Mouse (Mus musculus) limb, embryonic 14.5 days (tissue): ENCODE data around the gene Ell. TPM values are rescaled to one million over a fixed set of nuclear protein-coding genes. Genes with fewer than 3 reads are reported as not detected.
A peak's percentile ranks its signal among the peaks of the same experiment; 100 is the strongest.

Source experiments
- ATAC-seq: fragments of 200-750 bp; cut with Nextera tagmentation; 2 replicates; pipeline ENCODE4 v1.8.0; 2017; ENCODE audit warnings: low read depth, moderate number of reproducible peaks, moderate TSS enrichment; ENCODE audit not compliant: low FRiP score
- DNase-seq: peaks from one replicate; pipeline ENCODE4 v3.0.0-alpha.2; 2015; ENCODE audit warnings: low spot score
- H3K27ac ChIP-seq: fragments of 300-500 bp; sonication (generic); replicated peaks from 2 replicates; pipeline ENCODE4 v1.5.1; 2014; ENCODE audit warnings: low read depth, mild to moderate bottlenecking, low read length, moderate library complexity, mixed read lengths
- H3K27me3 ChIP-seq: fragments of 300-500 bp; sonication (generic); 2 replicates; pipeline ENCODE4 v1.6.1; 2014; ENCODE audit warnings: low read length, mixed read lengths; ENCODE audit not compliant: control insufficient read depth, insufficient read depth
- H3K36me3 ChIP-seq: fragments of 300-500 bp; sonication (generic); 2 replicates; pipeline ENCODE4 v1.6.1; 2014; ENCODE audit warnings: mild to moderate bottlenecking, low read length, moderate library complexity, mixed read lengths; ENCODE audit not compliant: control insufficient read depth, insufficient read depth
- H3K4me1 ChIP-seq: fragments of 300-500 bp; sonication (generic); 2 replicates; pipeline ENCODE4 v1.6.1; 2014; ENCODE audit warnings: antibody characterized with exemption, low read length, mixed read lengths; ENCODE audit not compliant: control insufficient read depth, insufficient read depth
- H3K4me2 ChIP-seq: fragments of 300-500 bp; sonication (generic); replicated peaks from 2 replicates; pipeline ENCODE4 v1.6.1; 2014; ENCODE audit warnings: low read depth, mild to moderate bottlenecking, low read length, moderate library complexity; ENCODE audit not compliant: severe bottlenecking
- H3K4me3 ChIP-seq: fragments of 300-500 bp; sonication (generic); replicated peaks from 2 replicates; pipeline ENCODE4 v1.5.1; 2014; ENCODE audit warnings: low read length
- H3K9ac ChIP-seq: fragments of 300-500 bp; sonication (generic); 2 replicates; pipeline ENCODE4 v1.6.1; 2014; ENCODE audit warnings: mild to moderate bottlenecking, low read depth, low read length, moderate library complexity; ENCODE audit not compliant: severe bottlenecking
- H3K9me3 ChIP-seq: fragments of 300-500 bp; sonication (generic); 2 replicates; pipeline ENCODE4 v1.6.1; 2016; ENCODE audit warnings: low read length; ENCODE audit not compliant: control insufficient read depth
- POLR2A ChIP-seq: fragments of 200-500 bp; IDR thresholded peaks from 2 replicates; pipeline ENCODE4 v1.8.0; 2012; ENCODE audit warnings: inconsistent platforms, mild to moderate bottlenecking, moderate library complexity, borderline replicate concordance; ENCODE audit not compliant: insufficient read depth, insufficient read length; ENCODE audit errors: extremely low read depth
- WGBS: fragments of 180-500 bp; shearing (Covaris S2); extraction: QIAGEN DNeasy Blood & Tissue Kit; methylation state at CpG from one replicate; pipeline ENCODE4 v1.1.7; 2014; 5-methylcytosine and 5-hydroxymethylcytosine counted together
- polyA plus RNA-seq, 2 experiments: library from polyadenylated mRNA; depleted of rRNA in 1 of 2; stranded (reverse) in 1 of 2; unstranded in 1 of 2; fragments of >200 nt; fragmentation: Nextera tagmentation in 1 of 2; extraction: Ambion mirVana in 1 of 2; gene quantifications; 2 replicates each; pipeline versions ENCODE4 v1.2.1 to v1.2.3; 2012 to 2014

The Ell gene
- polyA plus RNA-seq, 2 experiments = 20.2 to 30.3 TPM

DNA sequence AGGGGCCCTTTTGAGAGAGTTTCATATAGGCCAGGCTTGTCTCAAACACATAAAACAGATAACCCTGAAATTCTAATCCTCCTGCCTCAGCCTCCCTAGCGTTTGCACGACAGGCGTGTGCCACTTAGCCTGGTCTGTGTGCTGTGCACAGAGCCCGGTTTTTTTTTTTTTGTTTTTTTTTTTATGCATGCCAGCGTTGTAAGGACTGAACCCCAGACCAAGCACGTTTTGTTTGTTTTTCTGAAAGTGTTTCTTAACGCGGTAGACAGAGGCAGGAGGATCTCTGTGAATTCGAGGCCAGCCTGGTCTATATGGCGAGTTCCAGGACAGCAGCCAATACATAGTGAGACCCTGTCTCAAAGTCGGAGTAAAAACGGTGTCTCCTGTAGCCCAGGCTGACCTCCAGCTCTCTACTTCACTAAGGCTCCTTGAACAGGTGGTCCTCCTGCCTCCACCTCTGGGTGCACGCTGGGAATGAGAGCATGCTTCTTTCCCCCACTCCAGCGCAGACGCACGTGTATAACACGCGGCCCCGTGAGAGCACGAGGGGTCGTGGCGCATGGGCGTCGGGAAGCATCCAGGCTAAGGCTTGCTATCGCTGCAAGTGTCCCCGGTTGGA, 69.6 kb downstream of the Ell start, which contains the start of gene Ssbp4:
TSS of gene Ssbp4 (minus strand) at position 124 of the 619 bp plus-strand sequence.
- Histone ChIP-seq H3K9ac (peak within 1 kb of the TSS; percentile 92), H3K4me1 (peaks cover 33% of the 10 kb centered on the region), H3K9me3 (no peaks in the 10 kb centered on the region), H3K27ac (peak within 1 kb of the TSS; percentile 99), H3K4me3 (peak within 1 kb of the TSS; percentile 82), H3K4me2 (peak within 1 kb of the TSS; percentile 99), H3K27me3 (no peaks in the 10 kb centered on the region), H3K36me3 (no peaks in the 10 kb centered on the region)
- no peak for TF ChIP-seq POLR2A
- WGBS = 3% methylated on average over 26 of the region's 26 CpGs
- ATAC-seq = peak; percentile 4; the same call in 1 of the 2 replicates
- no peak for DNase-seq

DNA sequence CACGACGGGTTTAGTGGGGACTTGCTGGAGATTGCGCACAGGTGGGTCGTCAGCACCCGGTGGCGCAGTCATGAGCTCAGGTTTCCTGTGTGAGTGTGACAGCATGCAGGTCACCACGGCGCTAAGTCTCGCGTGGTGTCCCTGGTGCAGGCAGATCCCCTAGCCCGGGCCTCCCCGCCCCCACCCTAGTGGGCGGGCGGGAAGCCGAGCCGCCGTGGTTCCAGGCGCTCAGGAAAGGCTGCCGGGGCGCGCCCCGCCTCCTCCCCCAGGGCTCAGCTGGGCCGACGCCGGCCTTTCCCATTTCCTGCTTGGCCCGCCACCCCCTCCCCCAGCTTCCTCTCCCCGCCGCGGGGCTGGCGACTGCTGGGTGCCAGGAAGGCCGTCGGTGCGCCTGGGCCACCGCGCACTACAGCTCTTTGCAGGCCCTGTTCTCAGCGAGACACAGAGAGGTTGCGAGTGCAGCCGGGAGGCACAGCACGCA, 70.2 kb downstream of the Ell start:
- peaks cover 33% of the 10 kb centered on the region for H3K4me1 ChIP-seq
- peak overlapping the region; percentile 82 for H3K4me3 ChIP-seq
- DNase-seq (peak; percentile 91), ATAC-seq (peak; percentile 80)
- peak; percentile 72; the same call in 1 of the 2 replicates for TF ChIP-seq POLR2A
- 1% methylated on average over 27 of the region's 39 CpGs for WGBS
- H3K9ac ChIP-seq = peak overlapping the region; percentile 74
- no peaks in the 10 kb centered on the region for H3K27me3 ChIP-seq
- no peaks in the 10 kb centered on the region for H3K9me3 ChIP-seq
- H3K36me3 ChIP-seq = no peaks in the 10 kb centered on the region
- peak overlapping the region; percentile 99 for H3K4me2 ChIP-seq
- H3K27ac ChIP-seq = peak overlapping the region; percentile 99

DNA sequence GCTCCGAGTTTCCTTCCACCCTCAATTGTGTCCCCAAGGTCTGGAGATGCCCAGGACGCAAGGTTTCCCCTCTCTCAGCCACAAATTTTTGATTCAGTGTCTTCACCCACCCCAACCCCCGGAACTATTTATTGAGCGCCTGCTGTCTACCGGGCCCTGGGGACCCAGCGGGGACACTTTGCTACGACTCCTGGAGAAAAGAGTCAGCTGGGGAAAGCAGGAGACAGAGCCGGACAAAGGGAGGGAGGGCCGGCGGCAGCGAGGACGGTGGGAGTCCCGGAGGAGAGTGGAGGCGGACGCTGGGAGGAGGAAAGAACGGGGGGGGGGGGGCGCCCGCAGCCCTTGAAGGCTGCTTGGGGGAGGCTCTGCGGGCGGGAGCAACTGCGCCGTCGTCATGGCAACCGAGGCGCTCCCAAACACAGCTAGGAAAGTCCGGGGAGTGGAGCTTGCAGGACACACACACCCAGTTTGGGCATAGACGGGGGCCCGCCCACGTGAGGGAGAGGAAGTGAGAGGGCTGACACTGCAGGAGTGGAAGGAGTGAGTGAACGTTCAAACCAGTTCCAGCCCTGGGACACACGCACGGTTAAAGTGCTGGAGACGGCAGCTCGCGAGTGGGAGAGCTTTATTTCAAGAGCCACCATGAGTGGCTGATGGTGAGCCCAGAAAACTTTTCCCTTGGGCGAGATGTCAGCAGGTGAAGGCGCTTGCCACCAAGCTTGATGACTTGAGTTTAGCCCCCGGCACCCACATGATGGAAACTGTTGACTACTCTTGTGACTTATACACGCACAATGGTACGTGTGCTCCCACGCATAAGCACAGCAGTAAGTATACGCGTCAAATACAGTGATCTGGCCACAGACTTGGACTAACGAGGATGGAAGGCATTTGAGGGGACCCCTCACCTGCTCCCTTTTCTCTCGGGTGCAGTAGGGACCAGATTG, 70.9 kb downstream of the Ell start:
- ATAC-seq = peak; percentile 62
- H3K36me3 ChIP-seq = no peaks in the 10 kb centered on the region
- peaks cover 33% of the 10 kb centered on the region for H3K4me1 ChIP-seq
- no peaks in the 10 kb centered on the region for H3K27me3 ChIP-seq
- peak overlapping the region; percentile 99 for H3K4me2 ChIP-seq
- H3K9ac ChIP-seq = peak overlapping the region; percentile 74
- WGBS = under 1% methylated on average over 43 of the region's 45 CpGs
- H3K9me3 ChIP-seq = no peaks in the 10 kb centered on the region
- H3K27ac ChIP-seq = peak overlapping the region; percentile 99
- no peak for TF ChIP-seq POLR2A
- peak; percentile 93 for DNase-seq
- peak overlapping the region; percentile 82 for H3K4me3 ChIP-seq

DNA sequence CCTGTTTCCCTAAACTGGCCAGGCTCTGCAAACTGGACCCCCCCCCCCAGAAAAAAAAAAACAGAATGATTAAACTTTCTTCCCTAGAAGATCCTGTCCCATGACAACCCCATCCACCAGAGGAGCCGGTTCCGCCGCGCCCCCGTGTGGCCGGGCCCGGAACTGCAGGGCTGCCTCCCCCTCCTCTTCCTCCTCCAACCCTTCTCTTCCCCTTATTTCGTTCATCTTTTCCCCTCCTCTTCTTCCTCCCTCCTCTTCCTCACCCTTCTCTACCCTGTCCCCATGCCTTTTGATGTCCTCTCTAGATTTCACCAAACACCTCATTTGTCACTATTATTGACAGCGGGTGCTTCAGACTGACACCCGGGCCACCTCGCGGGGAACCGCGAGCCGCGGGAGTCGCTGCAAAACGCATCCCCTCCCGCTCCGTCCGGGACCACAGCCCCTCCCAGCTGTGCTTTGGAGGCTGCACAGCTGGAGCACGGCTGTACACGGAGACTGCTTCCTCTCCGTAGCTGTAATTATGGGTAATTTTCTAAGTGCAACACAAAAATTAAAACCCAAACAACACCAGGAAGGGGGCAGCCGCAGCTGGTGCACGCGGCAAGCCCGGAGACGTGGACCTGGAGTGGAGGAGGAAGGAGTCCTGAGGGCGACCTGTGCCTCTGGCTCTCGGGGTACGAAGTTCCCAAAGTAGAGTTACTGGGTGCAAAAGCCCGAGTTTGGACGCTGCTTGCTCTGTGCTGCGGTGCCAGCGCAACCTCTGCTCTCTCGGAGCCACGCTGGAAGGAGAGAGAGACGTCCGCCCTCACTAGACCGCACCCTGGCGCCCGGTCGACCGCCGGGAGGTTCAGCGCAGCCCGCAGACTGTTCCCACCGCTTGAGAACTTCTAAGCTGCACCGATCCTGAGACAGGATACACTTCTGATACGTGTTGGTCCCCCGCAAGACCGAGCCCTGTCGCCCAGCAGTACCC, 71.8 kb downstream of the Ell start:
- H3K4me1 ChIP-seq = peaks cover 30% of the 10 kb centered on the region
- ATAC-seq = peak; percentile 1; the same call in 1 of the 2 replicates

More for the DNA sequence above, 71.8 kb downstream of the Ell start:
- Histone ChIP-seq H3K4me3 (peak overlapping the region; percentile 82), H3K9me3 (no peaks in the 10 kb centered on the region), H3K4me2 (peak overlapping the region; percentile 99), H3K9ac (peak overlapping the region; percentile 74), H3K36me3 (no peaks in the 10 kb centered on the region), H3K27me3 (no peaks in the 10 kb centered on the region), H3K27ac (peak overlapping the region; percentile 99)
- DNase-seq = peak; percentile 82
- under 1% methylated on average over 54 of the region's 54 CpGs for WGBS
- TF ChIP-seq POLR2A = no peak
